Comparison of ENCODE assay signal across 22 mouse cellular contexts in the genomic region with DNA sequence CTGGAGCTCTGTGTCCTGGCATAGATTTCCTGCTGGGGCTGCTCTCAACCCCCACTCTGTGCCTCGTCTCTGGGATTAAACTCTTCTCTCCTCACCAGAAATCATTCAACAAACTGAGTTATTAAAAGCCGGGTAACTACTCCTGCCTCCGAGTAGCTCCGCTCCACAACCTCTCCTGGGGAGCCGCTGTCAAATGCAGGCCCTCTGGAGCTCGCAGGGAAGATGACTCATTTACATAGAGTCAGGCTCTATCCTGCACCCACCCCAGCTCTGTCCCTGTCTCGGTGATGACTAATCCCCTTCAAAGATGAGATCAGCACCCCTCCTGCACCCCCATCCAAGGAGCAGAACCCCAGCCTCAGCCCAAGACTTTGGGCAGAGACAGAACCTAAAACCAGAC. TPM values are rescaled to one million over a fixed set of nuclear protein-coding genes. Genes with fewer than 3 reads are reported as not detected.
A peak's percentile ranks its signal among the peaks of the same experiment; 100 is the strongest.
DNase-seq lines count a peak whose midpoint lies in the region; ATAC-seq and TF ChIP-seq lines count a peak whose summit lies in the region.
"Had no signal": no experiment of that assay in that cellular context is flagged by ENCODE, and none has a peak within 500 bp of the region (broad histone marks: within the 10 kb centered on the region; RNA-seq: fewer than 3 reads in every experiment).

No protein-coding gene starts in this region.

- no peak overlapping the region for H3K4me3 ChIP-seq in cerebellum, adult 2 months (replicated peaks; ENCODE audit: insufficient read depth, low read depth, low read length)
- H3K4me3 ChIP-seq in left cerebral cortex, adult 2 months = no peak overlapping the region
- H3K4me3 ChIP-seq in myocyte = no peak overlapping the region
- no peak overlapping the region for H3K4me3 ChIP-seq in lung, postnatal 0 days (ENCODE audit: low read depth, low read length)
- H3K4me3 ChIP-seq: embryonic facial prominence, embryonic 13.5 days; forebrain, embryonic 12.5 days; heart, embryonic 12.5 days; intestine, embryonic 15.5 days; kidney, embryonic 15.5 days; limb, embryonic 12.5 days had no signal

- no peaks in the 10 kb centered on the region for H3K27me3 ChIP-seq in cerebellum, adult 2 months (ENCODE audit: control insufficient read depth, insufficient read depth, low read length)
- H3K27me3 ChIP-seq in myocyte (ENCODE audit: control insufficient read depth, insufficient read depth, insufficient read length) = peaks cover 5% of the 10 kb centered on the region
- H3K27me3 ChIP-seq in lung, postnatal 0 days (replicated peaks; ENCODE audit: insufficient read depth, low read length) = no peaks in the 10 kb centered on the region
- H3K27me3 ChIP-seq: embryonic facial prominence, embryonic 13.5 days; forebrain, embryonic 12.5 days; heart, embryonic 12.5 days; intestine, embryonic 15.5 days; kidney, embryonic 15.5 days; limb, embryonic 12.5 days had no signal

- no peak overlapping the region for H3K9ac ChIP-seq in lung, postnatal 0 days (replicated peaks; ENCODE audit: low read depth)
- H3K9ac ChIP-seq: embryonic facial prominence, embryonic 13.5 days; forebrain, embryonic 12.5 days; heart, embryonic 12.5 days; hindbrain, embryonic 14.5 days; intestine, embryonic 15.5 days; kidney, embryonic 15.5 days; limb, embryonic 12.5 days; liver, embryonic 14.5 days had no signal

- WGBS in cerebellum, adult 2 months = 11% methylated on average over 7 of the region's 7 CpGs
- WGBS in lung, postnatal 0 days = 55% methylated on average over 7 of the region's 7 CpGs

- no peak for ATAC-seq in lung, postnatal 0 days
- ATAC-seq: intestine, embryonic 15.5 days had no signal

- no peaks in the 10 kb centered on the region for H3K36me3 ChIP-seq in myocyte (ENCODE audit: control insufficient read depth, insufficient read depth)
- H3K36me3 ChIP-seq in lung, postnatal 0 days (ENCODE audit: insufficient read depth, low read length) = no peaks in the 10 kb centered on the region
- H3K36me3 ChIP-seq: embryonic facial prominence, embryonic 13.5 days; forebrain, embryonic 12.5 days; heart, embryonic 12.5 days; intestine, embryonic 15.5 days; kidney, embryonic 15.5 days; limb, embryonic 12.5 days had no signal

- no peaks in the 10 kb centered on the region for H3K79me2 ChIP-seq in myocyte (ENCODE audit: control insufficient read depth, insufficient read depth)

- no peak for TF ChIP-seq CTCF in cerebellum, adult 2 months (IDR thresholded peaks at IDR 0.05; ENCODE audit: borderline replicate concordance, insufficient read depth, low read depth, low read length)
- no peak for TF ChIP-seq CTCF in left cerebral cortex, adult 2 months (IDR thresholded peaks at IDR 0.05)
- no peak for TF ChIP-seq CTCF in lung, postnatal 0 days (IDR thresholded peaks at IDR 0.05)

- H3K27ac ChIP-seq in cerebellum, adult 2 months (ENCODE audit: insufficient read depth, low read length) = peak overlapping the region; percentile 67
- H3K27ac ChIP-seq in left cerebral cortex, adult 2 months = peak overlapping the region; percentile 50
- H3K27ac ChIP-seq in lung, postnatal 0 days (ENCODE audit: low read length) = no peak overlapping the region
- H3K27ac ChIP-seq: embryonic facial prominence, embryonic 13.5 days; forebrain, embryonic 12.5 days; hindbrain, embryonic 14.5 days; intestine, embryonic 15.5 days; kidney, embryonic 15.5 days; limb, embryonic 12.5 days; liver, embryonic 14.5 days had no signal

- H3K4me2 ChIP-seq in myocyte (ENCODE audit: low read depth) = peak overlapping the region; percentile 55
- no peak overlapping the region for H3K4me2 ChIP-seq in lung, postnatal 0 days (replicated peaks; ENCODE audit: low read depth, low read length)
- H3K4me2 ChIP-seq: embryonic facial prominence, embryonic 13.5 days; forebrain, embryonic 12.5 days; heart, embryonic 12.5 days; hindbrain, embryonic 14.5 days; intestine, embryonic 15.5 days; kidney, embryonic 15.5 days; limb, embryonic 12.5 days had no signal

- no peak overlapping the region for H3ac ChIP-seq in myocyte (ENCODE audit: control insufficient read depth, insufficient read length)

- intact Hi-C loops in left cerebral cortex, adult 2 months (cut with DNase I) = loop anchor here (2.0 kb wide), 1 partner anchor 16 kb away; no protein-coding TSS in a partner anchor
- intact Hi-C loops in left cerebral cortex, postnatal 4 days (cut with DNase I) = no loop called here

- DNase-seq in cerebellum, adult 2 months = peak; percentile 59 to 70
- no peak for DNase-seq in cerebellum, adult 11-12 months
- peak; percentile 34 to 55 for DNase-seq in left cerebral cortex, adult 2 months (ENCODE audit: extremely low spot score in 1 of 2, low spot score in 2 of 2)
- DNase-seq in left cerebral cortex, postnatal 4 days = no peak
- peak; percentile 14 for DNase-seq in adrenal gland, postnatal 14 days
- DNase-seq in embryo, embryonic 10.5 days (ENCODE audit: low spot score) = no peak
- no peak for DNase-seq in lung, postnatal 0 days (ENCODE audit: low spot score)
- DNase-seq: cerebellum, adult 8-10 months; midbrain, embryonic 14.5 days; spleen, adult 18-20 months had no signal

- peaks cover 67% of the 10 kb centered on the region for H3K4me1 ChIP-seq in cerebellum, adult 2 months (ENCODE audit: control insufficient read depth, insufficient read depth, low read length)
- no peaks in the 10 kb centered on the region for H3K4me1 ChIP-seq in lung, postnatal 0 days (ENCODE audit: insufficient read depth, low read depth, low read length)
- H3K4me1 ChIP-seq: embryonic facial prominence, embryonic 13.5 days; forebrain, embryonic 12.5 days; heart, embryonic 12.5 days; intestine, embryonic 15.5 days; kidney, embryonic 15.5 days; limb, embryonic 12.5 days had no signal

- H3K9me3 ChIP-seq in lung, postnatal 0 days (ENCODE audit: low read length) = no peaks in the 10 kb centered on the region
- H3K9me3 ChIP-seq: embryonic facial prominence, embryonic 13.5 days; forebrain, embryonic 12.5 days; heart, embryonic 12.5 days; intestine, embryonic 15.5 days; kidney, embryonic 15.5 days; limb, embryonic 12.5 days had no signal

- TF ChIP-seq POLR2A in cerebellum, adult 2 months (IDR thresholded peaks at IDR 0.05; ENCODE audit: borderline replicate concordance, insufficient read depth, low read length) = no peak
- TF ChIP-seq POLR2A in myocyte (IDR thresholded peaks at IDR 0.05; ENCODE audit: insufficient read length, low read depth) = no peak

- no peak for TF ChIP-seq EP300 in lung, postnatal 0 days (IDR thresholded peaks at IDR 0.05)

TF ChIP-seq in myocyte, 11 proteins besides CTCF, POLR2A, EP300 and RAD21:
- TF ChIP-seq REST (IDR thresholded peaks at IDR 0.05; ENCODE audit: insufficient read depth, insufficient read length) (no peak), TCF12 (IDR thresholded peaks at IDR 0.05; ENCODE audit: insufficient read depth, poor library complexity, severe bottlenecking) (no peak), POLR2AphosphoS2 (IDR thresholded peaks at IDR 0.05; ENCODE audit: insufficient read length, low read depth) (no peak), SRF (IDR thresholded peaks at IDR 0.05; ENCODE audit: control insufficient read depth, insufficient read length, low read depth) (no peak), TCF3 (IDR thresholded peaks at IDR 0.05; ENCODE audit: insufficient read length, low read depth) (no peak), CEBPB (IDR thresholded peaks at IDR 0.05; ENCODE audit: insufficient read depth, poor library complexity, severe bottlenecking) (no peak), MYOD1 (IDR thresholded peaks at IDR 0.05; ENCODE audit: control insufficient read depth in 1 of 3, insufficient read length in 2 of 3, low read depth in 2 of 3) (no peak), E2F4 (IDR thresholded peaks at IDR 0.05; ENCODE audit: insufficient read depth) (no peak)

RNA-seq across cellular contexts. Expression of gene Kcnk12, which starts 34.6 kb away (rescaled TPM):
- 43.2 and 50.4 TPM in 2 replicates for polyA plus RNA-seq in cerebellum, adult 2 months (2012; rRNA removed)
- 10 to 100 TPM; 31.2 to 32.9 TPM for total RNA-seq in left cerebral cortex, adult 2 months (2021)
- 10 to 100 TPM; 15.4 to 16.6 TPM for total RNA-seq in left cerebral cortex, postnatal 4 days (2021)
- total RNA-seq in adrenal gland, postnatal 14 days (2021) = 0.26 TPM in 1 of 2 replicates, not detected in the other
- polyA plus RNA-seq in myocyte (2012; fragmentation: generic; extraction: Trizol) = 0.35 TPM
- polyA plus RNA-seq in lung, postnatal 0 days (2015; fragmentation: Nextera tagmentation; extraction: Ambion mirVana) = 0.81 and 0.83 TPM in 2 replicates
- total RNA-seq: heart, postnatal 25 days had no signal
- polyA plus RNA-seq: embryonic facial prominence, embryonic 13.5 days; intestine, embryonic 15.5 days; kidney, embryonic 15.5 days; lung, embryonic 16.5 days; stomach, embryonic 16.5 days had no signal

Comparison
In these comparisons a context has a peak if more than half of its experiments do, and no peak if none do; other contexts are left out.
1. DNase-seq: peak in cerebellum, adult 2 months (2 of 2), left cerebral cortex, adult 2 months (2 of 2) and adrenal gland, postnatal 14 days (single experiment); none in cerebellum, adult 11-12 months (single experiment), left cerebral cortex, postnatal 4 days (single experiment), embryo, embryonic 10.5 days (single experiment) and lung, postnatal 0 days (single experiment).
2. RNA of gene Kcnk12, which starts 34.6 kb away (total RNA-seq): 31.2 to 32.9 TPM in left cerebral cortex, adult 2 months and 15.4 to 16.6 TPM in left cerebral cortex, postnatal 4 days; 0.26 TPM in adrenal gland, postnatal 14 days; every median in the first group is over 10 times any median in the second.